ENCODE assay signal across 8 mouse cellular contexts in the genomic region with DNA sequence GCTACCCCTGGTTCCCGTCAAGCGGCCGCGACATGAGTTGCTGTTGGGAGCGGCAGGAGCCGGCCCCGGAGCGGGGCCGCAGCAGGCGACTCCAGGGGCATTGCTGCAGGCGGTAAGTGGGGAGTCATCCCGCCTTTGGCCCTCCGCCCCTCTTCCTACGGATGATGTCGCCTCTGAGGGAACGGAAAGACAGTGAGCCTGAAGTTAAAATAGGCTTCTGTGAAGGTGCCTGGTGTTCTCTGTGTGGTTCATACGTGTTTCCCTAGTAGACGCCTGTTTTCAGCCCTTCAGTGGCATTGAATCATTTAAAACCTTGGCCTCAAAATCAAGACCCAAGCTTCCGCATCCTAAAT. TPM values are rescaled to one million over a fixed set of nuclear protein-coding genes. Genes with fewer than 3 reads are reported as not detected.
DNase-seq lines count a peak whose midpoint lies in the region; ATAC-seq and TF ChIP-seq lines count a peak whose summit lies in the region.

No protein-coding gene starts in this region.

- DNase-seq in forebrain, embryonic 10.5 days (ENCODE audit: extremely low spot score, low spot score), result no peak
- no peak for DNase-seq in limb, embryonic 11.5 days (ENCODE audit: low spot score)
- no peak for DNase-seq in left cerebral cortex, postnatal 25 days (ENCODE audit: low spot score in 2 of 2)
- DNase-seq in T-cell, adult 2 months (ENCODE audit: low spot score), result no peak
- no peak for DNase-seq in adrenal gland, postnatal 10 days

- H3K4me3 ChIP-seq in megakaryocyte, embryonic 14.5 days (replicated peaks), result peak overlapping the region; percentile 99
- peak overlapping the region; percentile 99 for H3K4me3 ChIP-seq in forebrain, embryonic 10.5 days
- peak overlapping the region; percentile 70 for H3K4me3 ChIP-seq in limb, embryonic 11.5 days (ENCODE audit: low read depth, low read length)
- H3K4me3 ChIP-seq in olfactory bulb, adult 2 months (ENCODE audit: insufficient read depth, low read depth, low read length), result peak overlapping the region; percentile 68

- intact Hi-C loops in left cerebral cortex, postnatal 25 days (cut with DNase I), result no loop called here

- peak overlapping the region; percentile 82 for H3K9ac ChIP-seq in limb, embryonic 11.5 days (ENCODE audit: low read length)

- H3K36me3 ChIP-seq in megakaryocyte, embryonic 14.5 days (replicated peaks; ENCODE audit: low read length), result peaks cover 50% of the 10 kb centered on the region
- H3K36me3 ChIP-seq in forebrain, embryonic 10.5 days (replicated peaks), result peaks cover 52% of the 10 kb centered on the region
- H3K36me3 ChIP-seq in limb, embryonic 11.5 days (ENCODE audit: control insufficient read depth, insufficient read depth, low read length), result peaks cover 6% of the 10 kb centered on the region

- peaks cover 36% of the 10 kb centered on the region for H3K4me1 ChIP-seq in megakaryocyte, embryonic 14.5 days
- H3K4me1 ChIP-seq in forebrain, embryonic 10.5 days, result peaks cover 26% of the 10 kb centered on the region
- peaks cover 4% of the 10 kb centered on the region; the same call in 1 of the 2 replicates for H3K4me1 ChIP-seq in limb, embryonic 11.5 days (ENCODE audit: control insufficient read depth, insufficient read depth, low read length)
- peaks cover 4% of the 10 kb centered on the region; the same call in 1 of the 2 replicates for H3K4me1 ChIP-seq in olfactory bulb, adult 2 months (ENCODE audit: control insufficient read depth, insufficient read depth, low read length)

- peak overlapping the region; percentile 55 for H3K4me2 ChIP-seq in limb, embryonic 11.5 days (ENCODE audit: low read depth, severe bottlenecking)

- no peak for TF ChIP-seq POLR2A in olfactory bulb, adult 2 months (IDR thresholded peaks at IDR 0.05; ENCODE audit: insufficient read depth, low read depth, low read length)

- ATAC-seq in megakaryocyte, adult 5-6 weeks (ENCODE audit: poor library complexity, severe bottlenecking), result no peak
- ATAC-seq in limb, embryonic 11.5 days (ENCODE audit: insufficient number of reproducible peaks, low FRiP score, low TSS enrichment, low read depth), result no peak

- peak overlapping the region; percentile 94 for H3K27ac ChIP-seq in forebrain, embryonic 10.5 days
- H3K27ac ChIP-seq in limb, embryonic 11.5 days (replicated peaks; ENCODE audit: low read depth, low read length), result no peak overlapping the region
- no peak overlapping the region for H3K27ac ChIP-seq in olfactory bulb, adult 2 months (ENCODE audit: insufficient read depth, low read depth, low read length)

- H3K27me3 ChIP-seq in megakaryocyte, embryonic 14.5 days (replicated peaks), result no peaks in the 10 kb centered on the region
- no peaks in the 10 kb centered on the region for H3K27me3 ChIP-seq in forebrain, embryonic 10.5 days (ENCODE audit: poor library complexity, severe bottlenecking)
- no peaks in the 10 kb centered on the region for H3K27me3 ChIP-seq in limb, embryonic 11.5 days (ENCODE audit: control insufficient read depth, insufficient read depth, low read length)

- no peak for TF ChIP-seq CTCF in olfactory bulb, adult 2 months (IDR thresholded peaks at IDR 0.05; ENCODE audit: insufficient read depth, low read depth, low read length)

- WGBS in forebrain, embryonic 10.5 days, result under 1% methylated on average over 19 of the region's 19 CpGs
- WGBS in limb, embryonic 11.5 days, result under 1% methylated on average over 19 of the region's 19 CpGs
- WGBS in olfactory bulb, adult 2 months, result under 1% methylated on average over 19 of the region's 19 CpGs

- no peaks in the 10 kb centered on the region for H3K9me3 ChIP-seq in megakaryocyte, embryonic 14.5 days
- H3K9me3 ChIP-seq in forebrain, embryonic 10.5 days, result no peaks in the 10 kb centered on the region
- no peaks in the 10 kb centered on the region for H3K9me3 ChIP-seq in limb, embryonic 11.5 days (ENCODE audit: control insufficient read depth, low read length)

RNA-seq across cellular contexts. Expression of a gene that starts 0.3 kb away (rescaled TPM):
- 28.0 and 33.2 TPM in 2 replicates for polyA plus RNA-seq in megakaryocyte, embryonic 14.5 days (2012; ENCODE audit: insufficient read depth, low replicate concordance)
- 49.8 and 50.6 TPM in 2 replicates for total RNA-seq in megakaryocyte, adult 5-6 weeks (2015)
- 52.9 and 54.7 TPM in 2 replicates for total RNA-seq in megakaryocyte, adult 5-6 weeks (2017)
- polyA plus RNA-seq in forebrain, embryonic 10.5 days (2016; fragmentation: Nextera tagmentation; extraction: Ambion mirVana), result 233 and 235 TPM in 2 replicates
- polyA plus RNA-seq in limb, embryonic 11.5 days (2014; fragmentation: Nextera tagmentation; extraction: Ambion mirVana), result 234 and 251 TPM in 2 replicates
- polyA plus RNA-seq in olfactory bulb, adult 2 months (2012; ENCODE audit: insufficient read depth, insufficient read length, low replicate concordance, missing spikeins), result not detected in 2 replicates
- total RNA-seq in left cerebral cortex, postnatal 25 days (2021), result 10 to 100 TPM; 25.6 to 25.8 TPM
- total RNA-seq in adrenal gland, postnatal 10 days (2021), result 10 to 100 TPM; 35.3 to 39.0 TPM

RNA-seq across cellular contexts. Expression of a gene that starts 0.5 kb away (rescaled TPM):
- 26.7 and 32.2 TPM in 2 replicates for polyA plus RNA-seq in megakaryocyte, embryonic 14.5 days (2012; ENCODE audit: insufficient read depth, low replicate concordance)
- 13.9 and 15.0 TPM in 2 replicates for total RNA-seq in megakaryocyte, adult 5-6 weeks (2015)
- 52.1 and 68.3 TPM in 2 replicates for total RNA-seq in megakaryocyte, adult 5-6 weeks (2017)
- 68.8 and 72.4 TPM in 2 replicates for polyA plus RNA-seq in forebrain, embryonic 10.5 days (2016; fragmentation: Nextera tagmentation; extraction: Ambion mirVana)
- polyA plus RNA-seq in limb, embryonic 11.5 days (2014; fragmentation: Nextera tagmentation; extraction: Ambion mirVana), result 82.6 and 88.9 TPM in 2 replicates
- polyA plus RNA-seq in olfactory bulb, adult 2 months (2012; ENCODE audit: insufficient read depth, insufficient read length, low replicate concordance, missing spikeins), result not detected in 2 replicates
- total RNA-seq in left cerebral cortex, postnatal 25 days (2021), result 10 to 100 TPM; 66.5 to 68.5 TPM
- total RNA-seq in adrenal gland, postnatal 10 days (2021), result 10 to 100 TPM; 35.5 to 38.7 TPM

RNA-seq across cellular contexts. Expression of a gene that starts 51.7 kb away (rescaled TPM):
- polyA plus RNA-seq in megakaryocyte, embryonic 14.5 days (2012; ENCODE audit: insufficient read depth, low replicate concordance), result 1.5 TPM in 1 of 2 replicates, not detected in the other
- total RNA-seq in megakaryocyte, adult 5-6 weeks (2015), result not detected in 2 replicates
- total RNA-seq in megakaryocyte, adult 5-6 weeks (2017), result not detected in 2 replicates
- not detected in 2 replicates for polyA plus RNA-seq in forebrain, embryonic 10.5 days (2016; fragmentation: Nextera tagmentation; extraction: Ambion mirVana)
- not detected in 2 replicates for polyA plus RNA-seq in limb, embryonic 11.5 days (2014; fragmentation: Nextera tagmentation; extraction: Ambion mirVana)
- polyA plus RNA-seq in olfactory bulb, adult 2 months (2012; ENCODE audit: insufficient read depth, insufficient read length, low replicate concordance, missing spikeins), result not detected in 2 replicates
- total RNA-seq in left cerebral cortex, postnatal 25 days (2021), result 1 to 10 TPM in 1 of 2 experiments, under 1 TPM in 1; 0.80 to 1.7 TPM
- 1 to 10 TPM in 1 of 2 experiments, not detected in 1; 1.3 TPM for total RNA-seq in adrenal gland, postnatal 10 days (2021)

RNA-seq across cellular contexts. Expression of a gene that starts 51.8 kb away (rescaled TPM):
- polyA plus RNA-seq in megakaryocyte, embryonic 14.5 days (2012; ENCODE audit: insufficient read depth, low replicate concordance), result 0.88 TPM in 1 of 2 replicates, not detected in the other
- total RNA-seq in megakaryocyte, adult 5-6 weeks (2015), result not detected in 2 replicates
- 0.28 and 0.33 TPM in 2 replicates for total RNA-seq in megakaryocyte, adult 5-6 weeks (2017)
- 16.2 and 18.8 TPM in 2 replicates for polyA plus RNA-seq in forebrain, embryonic 10.5 days (2016; fragmentation: Nextera tagmentation; extraction: Ambion mirVana)
- 4.6 and 5.1 TPM in 2 replicates for polyA plus RNA-seq in limb, embryonic 11.5 days (2014; fragmentation: Nextera tagmentation; extraction: Ambion mirVana)
- not detected in 2 replicates for polyA plus RNA-seq in olfactory bulb, adult 2 months (2012; ENCODE audit: insufficient read depth, insufficient read length, low replicate concordance, missing spikeins)
- total RNA-seq in left cerebral cortex, postnatal 25 days (2021), result 100 to 1,000 TPM; 150 to 175 TPM
- total RNA-seq in adrenal gland, postnatal 10 days (2021), result 100 to 1,000 TPM; 110 to 422 TPM

Comparison
In these comparisons a context has a peak if more than half of its experiments do, and no peak if none do; other contexts are left out.
1. RNA of a gene that starts 0.5 kb away (polyA plus RNA-seq): 82.6 to 88.9 TPM in limb, embryonic 11.5 days, 68.8 to 72.4 TPM in forebrain, embryonic 10.5 days and 26.7 to 32.2 TPM in megakaryocyte, embryonic 14.5 days; not detected in olfactory bulb, adult 2 months; every median in the first group is over 10 times any median in the second.
2. Peak in every context shown above with its lines, with median percentiles within 50 percentile points of each other: H3K4me3 ChIP-seq.